Mouse (Mus musculus) E14TG2a.4 (cell line): ENCODE measurements around the gene Gtf2f1.

ENCODE experiments used
- H3K27me3 ChIP-seq: 2 replicates; pipeline ENCODE4 v1.6.1; 2014; ENCODE audit warnings: low read length, control low read depth; ENCODE audit not compliant: insufficient read depth
- H3K36me3 ChIP-seq: 2 replicates; pipeline ENCODE4 v1.6.1; 2014; ENCODE audit warnings: low read length, control low read depth; ENCODE audit not compliant: insufficient read depth
- H3K4me1 ChIP-seq: replicated peaks from 2 replicates; pipeline ENCODE4 v1.6.1; 2014; ENCODE audit warnings: low read depth, low read length, control low read depth
- H3K4me3 ChIP-seq: replicated peaks from 2 replicates; pipeline ENCODE4 v1.5.1; 2014; ENCODE audit warnings: mild to moderate bottlenecking, low read length
- H3K9me3 ChIP-seq: 2 replicates; pipeline ENCODE4 v1.6.1; 2014; ENCODE audit warnings: low read length, control low read depth
- CTCF ChIP-seq: conservative IDR thresholded peaks from 2 replicates; pipeline ENCODE4 v1.5.1; 2014; ENCODE audit warnings: low read length
- NANOG ChIP-seq: IDR thresholded peaks from 2 replicates; pipeline ENCODE4 v1.6.1; 2014; ENCODE audit warnings: borderline replicate concordance, low read length, mixed read lengths
- POU5F1 ChIP-seq: IDR thresholded peaks from 2 replicates; pipeline ENCODE4 v1.6.1; 2014; ENCODE audit warnings: low read length, borderline replicate concordance

Gene Gtf2f1

GRCm38 (mm10) chr17:56957763-56958429 lies 53.2 kb downstream of the Gtf2f1 start:
- no peaks in the 10 kb centered on the region for H3K36me3 ChIP-seq
- H3K9me3 ChIP-seq: no peaks in the 10 kb centered on the region
- peaks cover 60% of the 10 kb centered on the region for H3K4me1 ChIP-seq
- H3K27me3 ChIP-seq: peaks cover 6% of the 10 kb centered on the region; the same call in 1 of the 2 replicates
- TF ChIP-seq CTCF (no peak), POU5F1 (no peak), NANOG (no peak)
- H3K4me3 ChIP-seq: peak overlapping the region; percentile 55

DNA sequence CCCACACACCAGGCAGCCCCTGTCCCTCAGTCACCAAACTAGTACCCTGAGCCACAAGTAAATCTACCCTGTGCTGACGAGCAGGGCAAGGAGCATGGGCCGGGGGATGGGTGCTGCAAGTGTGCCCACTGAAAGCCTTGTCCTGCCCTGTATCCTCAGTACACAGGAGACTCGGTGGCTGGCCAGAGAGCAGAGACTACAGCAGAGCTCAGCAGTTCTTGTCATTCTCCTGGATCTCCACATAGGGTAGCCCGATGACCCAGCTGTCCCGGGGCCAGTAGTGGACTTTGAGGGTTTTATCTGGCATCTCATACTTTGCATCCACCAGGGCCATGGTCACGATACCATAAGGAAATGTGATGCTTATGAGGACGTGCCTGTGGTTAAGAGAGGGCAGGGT lies 56.2 kb downstream of the Gtf2f1 start:
- no peak for TF ChIP-seq POU5F1
- no peak for TF ChIP-seq CTCF
- no peak for TF ChIP-seq NANOG
- Histone ChIP-seq H3K27me3 (peaks cover 9% of the 10 kb centered on the region; the same call in 1 of the 2 replicates), H3K4me3 (no peak overlapping the region), H3K4me1 (peaks cover 44% of the 10 kb centered on the region), H3K9me3 (no peaks in the 10 kb centered on the region), H3K36me3 (no peaks in the 10 kb centered on the region)
